Mouse (Mus musculus): ENCODE data around the gene D630039A03Rik.

DNA sequence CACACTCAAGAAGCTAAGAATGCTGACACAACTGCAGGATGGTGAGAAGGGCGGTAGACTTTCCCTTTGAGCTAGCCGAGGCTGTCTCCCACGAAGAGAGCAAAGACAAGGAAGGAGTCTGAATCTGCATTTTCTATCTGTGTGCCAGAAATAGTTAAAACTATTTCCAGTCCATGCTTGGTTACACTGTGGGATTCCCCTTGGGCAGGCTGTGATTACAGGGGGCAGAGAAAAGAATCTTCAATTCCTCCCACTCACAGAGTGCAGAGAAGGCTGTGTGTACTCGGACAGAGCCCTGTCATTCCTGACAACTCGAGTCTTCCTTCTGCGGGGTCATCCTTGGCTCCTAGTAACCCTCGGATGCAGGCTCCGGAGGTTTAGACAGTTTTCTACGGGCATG is 49.1 kb downstream of the D630039A03Rik start:
- TF ChIP-seq POLR2A (IDR thresholded peaks at IDR 0.05; ENCODE audit: low read depth, low read length) (no peak), CTCF (conservative IDR thresholded peaks at IDR 0.05; ENCODE audit: insufficient read depth, insufficient read length, low read depth, low read length) (no peak)
